Mouse (Mus musculus) C2C12 (cell line): ENCODE results near the gene Gpr162.

Experiments used
- CTCF ChIP-seq: IDR thresholded peaks from one replicate; pipeline ENCODE4 v1.5.1; 2011; ENCODE audit not compliant: control insufficient read depth, insufficient read depth, insufficient read length
- MAX ChIP-seq: IDR thresholded peaks from one replicate; pipeline ENCODE4 v1.6.1; 2011; ENCODE audit warnings: mild to moderate bottlenecking, control low read depth
- MYOD1 ChIP-seq: IDR thresholded peaks from one replicate; pipeline ENCODE4 v1.6.1; 2011; ENCODE audit warnings: low read depth; ENCODE audit not compliant: control insufficient read depth, insufficient read length
- MYOG ChIP-seq: IDR thresholded peaks from one replicate; pipeline ENCODE4 v1.6.1; 2011; ENCODE audit not compliant: control insufficient read depth, insufficient read length; ENCODE audit errors: extremely low read depth
- USF1 ChIP-seq: IDR thresholded peaks from one replicate; pipeline ENCODE4 v1.6.1; 2011; ENCODE audit warnings: low read depth, mild to moderate bottlenecking, control low read depth, moderate library complexity

GRCm38 (mm10) chr6:124840241-124841167 lies 23.3 kb downstream of the Gpr162 start, which contains the start of gene Gnb3:
- TF ChIP-seq CTCF (no peak), MAX (no peak), USF1 (no peak), MYOG (no peak), MYOD1 (no peak)
